Mouse (Mus musculus) liver, postnatal 0 days (tissue): ENCODE measurements around the gene Tex10.

Experiments
- CTCF ChIP-seq: sonication (generic); IDR thresholded peaks from 2 replicates; pipeline ENCODE4 v1.5.1; 2016; ENCODE audit warnings: antibody characterized with exemption, low read depth
- EP300 ChIP-seq: IDR thresholded peaks from 2 replicates; pipeline ENCODE4 v1.6.1; 2016; ENCODE audit warnings: antibody characterized with exemption, low read depth, mild to moderate bottlenecking

DNA sequence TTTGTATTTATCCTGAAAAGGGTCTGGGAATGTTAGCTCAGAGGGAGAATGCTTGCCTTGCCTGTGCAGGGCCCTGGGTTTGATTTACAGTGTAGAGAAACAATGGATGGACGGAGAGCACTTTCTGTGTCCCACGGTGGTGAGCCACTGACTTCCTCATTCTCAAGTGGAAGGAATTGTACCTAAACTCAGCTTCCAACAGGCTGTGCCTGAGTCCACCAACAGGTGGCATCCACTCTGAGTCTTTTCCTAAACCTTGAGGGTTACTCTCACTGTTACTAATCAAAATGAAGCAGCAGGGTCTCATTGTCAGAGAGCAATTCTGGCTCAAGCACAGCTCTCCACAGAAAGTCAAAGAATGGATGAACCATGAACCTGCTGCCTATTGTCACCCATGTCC, 8.0 kb upstream of the Tex10 start:
- TF ChIP-seq EP300 (no peak), CTCF (peak; percentile 60)
